Mouse (Mus musculus): ENCODE data around the gene Hoxa1. TPM values are rescaled to one million over a fixed set of nuclear protein-coding genes. Genes with fewer than 3 reads are reported as not detected.

The Hoxa1 gene
- total and polyA plus RNA-seq, 3 experiments: 0.20 to 0.43 TPM; not detected in 1

DNA sequence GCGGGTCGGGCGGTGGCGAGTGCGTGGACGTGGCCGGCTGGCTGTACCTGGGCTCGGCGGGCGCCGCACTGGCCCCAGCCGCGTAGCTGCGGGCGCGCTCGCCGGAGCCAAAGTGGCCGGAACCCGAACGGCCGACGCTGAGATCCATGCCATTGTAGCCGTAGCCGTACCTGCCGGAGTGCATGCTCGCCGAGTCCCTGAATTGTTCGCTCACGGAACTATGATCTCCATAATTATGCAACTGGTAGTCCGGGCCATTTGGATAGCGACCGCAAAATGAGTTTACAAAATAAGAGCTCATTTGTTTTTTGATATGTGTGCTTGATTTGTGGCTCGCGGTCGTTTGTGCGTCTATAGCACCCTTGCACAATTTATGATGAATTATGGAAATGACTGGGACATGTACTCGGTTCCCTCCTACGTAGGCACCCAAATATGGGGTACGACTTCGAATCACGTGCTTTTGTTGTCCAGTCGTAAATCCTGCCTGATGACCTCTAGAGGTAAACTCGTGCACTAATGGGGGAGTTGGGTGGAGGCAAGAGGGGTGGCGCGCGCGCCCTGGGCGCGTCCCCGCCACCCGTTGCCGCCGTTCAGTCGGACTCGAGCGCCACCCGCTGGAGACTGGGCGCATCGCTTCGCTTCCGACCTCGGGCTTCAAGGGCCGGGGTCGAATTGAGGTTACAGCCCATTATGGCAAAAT lies 46.1 kb upstream of the Hoxa1 start, which contains the start of gene Hoxa5:
Gene Hoxa5, minus strand, starts transcription at position 538 of the 703 bp plus-strand sequence.
- Histone ChIP-seq H3K4me3 (peak within 1 kb of the TSS; percentile 53), H3K4me1 (ENCODE audit: control insufficient read depth, insufficient read depth, low read length) (no peaks in the 10 kb centered on the region), H3K36me3 (ENCODE audit: control insufficient read depth, insufficient read depth, low read length) (no peaks in the 10 kb centered on the region), H3K79me2 (replicated peaks; ENCODE audit: control insufficient read depth, insufficient read depth, low read length) (no peaks in the 10 kb centered on the region), H3K9ac (ENCODE audit: low read depth, low read length) (peak within 1 kb of the TSS; percentile 63), H3K27me3 (ENCODE audit: control insufficient read depth, insufficient read depth, low read length) (peaks cover 40% of the 10 kb centered on the region), H3K27ac (peak within 1 kb of the TSS; percentile 56)
- TF ChIP-seq EP300 (IDR thresholded peaks at IDR 0.05; ENCODE audit: insufficient read depth, low read depth, low read length): no peak
- peak; percentile 50; the same call in 1 of the 2 replicates for TF ChIP-seq POLR2A (IDR thresholded peaks at IDR 0.05; ENCODE audit: insufficient read depth, low read depth, low read length)
- TF ChIP-seq CTCF (IDR thresholded peaks at IDR 0.05): peak; percentile 80
- intact Hi-C loops (cut with DNase I): no loop called here
- 6% methylated on average over 65 of the region's 65 CpGs for WGBS
- DNase-seq: peak; percentile 63 to 73

GRCm38 (mm10) chr6:52203371-52204049 lies 45.4 kb upstream of the Hoxa1 start:
- H3K9ac ChIP-seq (ENCODE audit: low read depth, low read length): peak overlapping the region; percentile 63
- no peaks in the 10 kb centered on the region for H3K36me3 ChIP-seq (ENCODE audit: control insufficient read depth, insufficient read depth, low read length)
- H3K27ac ChIP-seq: peak overlapping the region; percentile 56
- TF ChIP-seq EP300 (IDR thresholded peaks at IDR 0.05; ENCODE audit: insufficient read depth, low read depth, low read length): no peak
- DNase-seq: peak; percentile 19 to 46
- H3K79me2 ChIP-seq (replicated peaks; ENCODE audit: control insufficient read depth, insufficient read depth, low read length): no peaks in the 10 kb centered on the region
- peak overlapping the region; percentile 53 for H3K4me3 ChIP-seq
- WGBS: 7% methylated on average over 46 of the region's 46 CpGs
- H3K27me3 ChIP-seq (ENCODE audit: control insufficient read depth, insufficient read depth, low read length): peaks cover 35% of the 10 kb centered on the region
- no peaks in the 10 kb centered on the region for H3K4me1 ChIP-seq (ENCODE audit: control insufficient read depth, insufficient read depth, low read length)
- intact Hi-C loops (cut with DNase I): no loop called here

DNA sequence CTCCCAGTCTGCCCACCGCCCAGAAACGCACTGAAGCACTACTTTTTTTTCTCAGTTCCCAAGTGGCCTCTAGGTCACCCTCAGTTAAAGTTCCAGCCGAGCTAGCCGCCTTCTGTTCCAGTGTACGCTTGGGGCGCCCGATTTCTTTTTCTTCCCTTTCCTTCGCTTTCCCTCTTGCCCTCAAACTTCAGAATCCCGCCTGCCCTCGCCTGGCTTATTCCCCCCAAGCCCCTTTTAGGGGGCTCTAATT lies 44.9 kb upstream of the Hoxa1 start:
- TF ChIP-seq EP300 (IDR thresholded peaks at IDR 0.05; ENCODE audit: insufficient read depth, low read depth, low read length): no peak
- TF ChIP-seq CTCF (IDR thresholded peaks at IDR 0.05): no peak
- no peak for TF ChIP-seq POLR2A (IDR thresholded peaks at IDR 0.05; ENCODE audit: insufficient read depth, low read depth, low read length)
- peak overlapping the region; percentile 53 for H3K4me3 ChIP-seq
- 6% methylated on average over 10 of the region's 10 CpGs for WGBS
- H3K27me3 ChIP-seq (ENCODE audit: control insufficient read depth, insufficient read depth, low read length): peaks cover 31% of the 10 kb centered on the region
- no peaks in the 10 kb centered on the region for H3K4me1 ChIP-seq (ENCODE audit: control insufficient read depth, insufficient read depth, low read length)
- no peaks in the 10 kb centered on the region for H3K79me2 ChIP-seq (replicated peaks; ENCODE audit: control insufficient read depth, insufficient read depth, low read length)
- H3K36me3 ChIP-seq (ENCODE audit: control insufficient read depth, insufficient read depth, low read length): no peaks in the 10 kb centered on the region
- H3K9ac ChIP-seq (ENCODE audit: low read depth, low read length): peak overlapping the region; percentile 63
- intact Hi-C loops (cut with DNase I): no loop called here
- DNase-seq: no peak
- peak overlapping the region; percentile 56; the same call in 1 of the 2 replicates for H3K27ac ChIP-seq

DNA sequence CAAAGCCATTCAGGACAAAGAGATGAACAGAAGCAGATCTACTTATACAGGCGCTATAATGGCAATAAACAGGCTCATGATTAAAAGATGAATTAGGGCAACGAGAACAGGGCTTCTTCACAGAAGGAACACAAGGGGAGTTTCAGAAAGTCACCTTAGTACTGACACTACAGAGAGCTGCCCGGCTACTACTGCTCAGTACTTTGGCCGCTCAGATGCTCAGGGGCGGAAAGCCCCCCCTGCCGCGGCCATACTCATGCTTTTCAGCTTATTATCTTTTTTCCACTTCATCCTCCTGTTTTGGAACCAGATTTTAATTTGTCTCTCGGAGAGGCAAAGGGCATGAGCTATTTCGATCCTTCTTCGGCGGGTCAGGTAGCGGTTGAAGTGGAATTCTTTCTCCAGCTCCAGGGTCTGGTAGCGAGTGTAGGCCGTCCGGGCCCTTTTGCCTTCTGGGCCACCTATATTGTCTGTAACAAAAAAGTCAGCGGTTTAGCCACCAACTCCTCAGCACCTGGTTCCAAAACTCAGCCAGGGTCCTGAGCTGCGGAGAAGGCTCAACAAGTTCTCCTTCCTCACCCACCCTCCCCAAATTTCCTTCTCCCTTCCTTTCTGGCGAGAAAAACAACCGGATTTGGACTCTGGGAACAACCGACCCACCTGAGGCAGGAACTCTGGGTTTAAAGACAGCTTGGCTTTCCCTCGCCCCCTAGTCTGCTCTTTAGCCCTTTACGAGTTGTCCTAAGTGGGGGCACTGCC lies 44.4 kb upstream of the Hoxa1 start:
- no peak for DNase-seq
- no peak overlapping the region; the same call in 1 of the 2 replicates for H3K27ac ChIP-seq
- H3K9ac ChIP-seq (ENCODE audit: low read depth, low read length): no peak overlapping the region
- intact Hi-C loops (cut with DNase I): no loop called here
- no peaks in the 10 kb centered on the region for H3K79me2 ChIP-seq (replicated peaks; ENCODE audit: control insufficient read depth, insufficient read depth, low read length)
- peak overlapping the region; percentile 53 for H3K4me3 ChIP-seq
- peaks cover 32% of the 10 kb centered on the region for H3K27me3 ChIP-seq (ENCODE audit: control insufficient read depth, insufficient read depth, low read length)
- 18% methylated on average over 22 of the region's 22 CpGs for WGBS
- H3K36me3 ChIP-seq (ENCODE audit: control insufficient read depth, insufficient read depth, low read length): no peaks in the 10 kb centered on the region
- H3K4me1 ChIP-seq (ENCODE audit: control insufficient read depth, insufficient read depth, low read length): no peaks in the 10 kb centered on the region
- TF ChIP-seq CTCF (IDR thresholded peaks at IDR 0.05) (no peak), POLR2A (IDR thresholded peaks at IDR 0.05; ENCODE audit: insufficient read depth, low read depth, low read length) (no peak), EP300 (IDR thresholded peaks at IDR 0.05; ENCODE audit: insufficient read depth, low read depth, low read length) (no peak)

DNA sequence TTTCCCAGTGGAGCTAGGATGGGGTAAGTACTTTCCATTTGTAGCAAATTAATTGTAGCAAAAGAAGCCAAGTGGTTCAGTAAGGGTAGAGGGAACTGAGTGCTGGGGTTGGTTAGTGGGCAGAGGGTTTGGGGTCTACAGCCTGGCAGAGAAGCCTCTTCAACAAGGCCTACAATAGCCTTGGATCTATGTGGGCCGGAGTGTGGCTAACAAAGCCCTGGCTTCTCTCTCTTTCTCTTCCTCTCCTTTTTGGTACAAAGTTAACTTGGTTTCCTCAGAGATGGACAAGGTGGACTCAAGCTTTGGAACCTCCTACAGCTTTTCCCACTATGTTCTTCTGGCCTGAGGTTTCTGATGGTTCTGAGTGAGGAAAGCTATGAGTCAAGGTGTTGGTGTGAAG lies 43.2 kb upstream of the Hoxa1 start:
- TF ChIP-seq POLR2A (IDR thresholded peaks at IDR 0.05; ENCODE audit: insufficient read depth, low read depth, low read length) (no peak), EP300 (IDR thresholded peaks at IDR 0.05; ENCODE audit: insufficient read depth, low read depth, low read length) (no peak), CTCF (IDR thresholded peaks at IDR 0.05) (no peak)
- Histone ChIP-seq H3K79me2 (replicated peaks; ENCODE audit: control insufficient read depth, insufficient read depth, low read length) (no peaks in the 10 kb centered on the region), H3K4me3 (no peak overlapping the region), H3K27me3 (ENCODE audit: control insufficient read depth, insufficient read depth, low read length) (peaks cover 31% of the 10 kb centered on the region), H3K4me1 (ENCODE audit: control insufficient read depth, insufficient read depth, low read length) (no peaks in the 10 kb centered on the region), H3K27ac (no peak overlapping the region), H3K36me3 (ENCODE audit: control insufficient read depth, insufficient read depth, low read length) (no peaks in the 10 kb centered on the region), H3K9ac (ENCODE audit: low read depth, low read length) (no peak overlapping the region)
- intact Hi-C loops (cut with DNase I): no loop called here
- DNase-seq: no peak
- WGBS: 55% methylated on average over 1 of the region's 1 CpGs

Data from heart, adult 2 months (tissue).